Mouse (Mus musculus) heart, postnatal 36 days (tissue): ENCODE measurements around the gene Kank1. TPM values are rescaled to one million over a fixed set of nuclear protein-coding genes. Genes with fewer than 3 reads are reported as not detected.

ENCODE experiments used
- DNase-seq, 2 experiments: peaks; one replicate each; pipeline ENCODE4 v3.0.0; 2021 to 2022
- intact Hi-C: fragments of 180-260 bp; cut with DNase I; formaldehyde crosslinking; loops from one replicate; pipeline ENCODE4 v1.15.1; 2025
- total RNA-seq, 2 experiments: library from RNA; stranded (reverse); gene quantifications; 2 replicates each; pipeline ENCODE4 v1.2.3; 2021

Kank1 gene
- total RNA-seq, 2 experiments from 2014 or later, result 38.6 to 44.7 TPM

GRCm38 (mm10) chr19:25357094-25357493 is 120.3 kb downstream of the Kank1 start:
- no peak for DNase-seq
- intact Hi-C loops, result no loop called here

GRCm38 (mm10) chr19:25358486-25359120 is 121.8 kb downstream of the Kank1 start:
- intact Hi-C loops, result no loop called here
- no peak for DNase-seq

DNA sequence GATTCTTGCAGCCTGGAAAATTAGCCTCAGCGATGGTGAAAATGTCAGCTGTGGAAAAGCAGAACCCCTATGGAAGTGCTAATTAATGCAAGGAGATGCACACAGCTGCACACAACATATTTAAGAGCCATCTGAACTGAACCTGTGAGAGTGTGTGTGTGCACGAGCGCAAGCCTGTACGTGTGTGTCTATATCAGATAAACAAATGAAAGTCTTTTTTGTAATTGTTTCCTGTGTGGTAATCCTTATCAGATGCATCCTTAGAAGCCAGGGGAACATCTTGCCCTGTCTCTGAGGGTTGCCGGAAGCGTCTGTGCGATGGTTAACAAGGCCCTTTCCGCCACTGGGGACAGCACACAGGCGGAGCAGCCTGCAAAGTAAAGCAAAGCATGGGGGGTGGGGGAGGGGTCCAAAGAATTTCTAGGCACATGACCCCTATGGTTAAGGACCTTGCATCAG is 123.8 kb downstream of the Kank1 start:
- intact Hi-C loops, result no loop called here
- DNase-seq, result no peak

GRCm38 (mm10) chr19:25361956-25362355 is 125.2 kb downstream of the Kank1 start:
- intact Hi-C loops, result no loop called here

DNA sequence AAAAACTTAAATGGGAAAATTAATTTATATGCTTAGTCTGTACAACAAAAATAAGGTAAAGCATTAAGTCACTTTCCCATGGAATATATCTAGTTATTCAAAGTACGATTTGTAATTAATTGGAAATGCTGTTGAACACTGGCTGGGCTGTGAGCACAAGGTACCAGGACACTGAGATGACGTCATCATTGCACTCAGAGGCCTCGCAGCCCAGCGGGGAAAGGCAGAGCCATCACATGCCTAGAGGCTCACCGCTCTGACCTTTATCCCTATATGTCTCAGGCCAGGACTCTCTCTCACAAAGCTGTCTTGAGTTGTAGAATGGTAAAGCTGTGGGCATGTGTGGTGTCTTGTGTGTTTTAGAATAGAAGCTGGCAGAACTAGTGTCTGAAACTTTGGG is 128.9 kb downstream of the Kank1 start:
- no peak for DNase-seq
- intact Hi-C loops, result no loop called here

More at GRCm38 (mm10) chr19:25361956-25362355, 125.2 kb downstream of the Kank1 start:
- DNase-seq, result no peak

DNA sequence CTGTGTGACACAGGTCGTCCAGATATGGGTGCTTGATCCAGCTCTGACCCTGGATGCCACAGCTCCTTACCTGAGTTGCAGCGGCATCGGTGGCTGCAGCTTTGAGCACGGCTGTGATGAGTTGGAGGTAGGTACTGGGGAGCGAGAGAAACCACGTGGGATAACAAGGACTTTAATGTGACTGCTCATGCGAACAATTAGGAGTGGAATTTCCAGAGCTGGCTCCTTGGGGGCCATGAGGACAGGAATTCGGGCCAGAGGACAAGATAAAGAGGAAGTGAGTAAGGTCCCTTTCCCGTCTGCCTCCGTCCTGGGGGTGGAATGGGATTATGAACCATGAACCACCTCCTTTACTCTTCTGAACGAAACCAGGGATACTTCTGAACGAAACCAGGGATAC is 129.8 kb downstream of the Kank1 start:
- intact Hi-C loops, result no loop called here
- DNase-seq, result no peak

DNA sequence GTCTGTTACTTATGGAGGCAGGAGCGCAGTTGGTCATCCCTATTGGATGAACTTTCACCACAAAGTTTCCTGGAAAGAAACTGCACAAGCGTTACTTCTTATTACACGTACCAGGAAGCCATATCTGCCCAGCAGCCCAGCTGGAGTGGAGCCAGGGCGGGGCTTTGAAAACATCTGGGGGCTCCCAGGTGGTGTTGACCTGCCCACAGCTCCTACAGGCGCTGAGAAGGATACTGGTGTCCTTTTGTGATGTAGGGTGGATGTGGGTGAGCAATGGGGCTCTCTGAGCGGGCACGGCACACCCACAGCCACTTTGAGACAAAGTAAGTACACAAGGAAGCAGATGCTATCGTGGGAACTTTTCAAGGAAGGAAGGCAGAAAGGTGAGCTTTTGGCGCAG is 133.7 kb downstream of the Kank1 start:
- intact Hi-C loops, result no loop called here
- DNase-seq, result no peak

GRCm38 (mm10) chr19:25372794-25373193 is 136.0 kb downstream of the Kank1 start:
- intact Hi-C loops, result no loop called here
- no peak for DNase-seq

DNA sequence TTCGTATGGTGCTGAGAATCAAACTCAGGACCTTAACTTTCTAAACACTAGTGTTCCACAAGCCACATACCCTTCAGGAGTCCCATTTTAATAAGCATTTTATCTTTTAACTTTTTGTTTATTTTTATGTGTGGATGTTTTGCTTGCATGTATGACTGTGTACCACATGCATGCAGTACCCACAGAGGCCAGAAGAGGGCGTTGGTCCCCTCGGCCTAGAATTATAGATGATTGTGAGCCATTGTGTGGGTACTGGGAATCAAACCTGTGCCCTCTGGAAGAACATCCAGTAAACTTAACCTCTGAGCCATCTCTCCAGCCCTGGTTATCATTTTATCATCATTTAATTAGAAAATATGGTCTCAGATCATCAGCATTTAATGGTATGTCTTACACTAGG is 136.8 kb downstream of the Kank1 start:
- intact Hi-C loops, result no loop called here
- no peak for DNase-seq

- intact Hi-C loops, result no loop called here
- DNase-seq, result no peak
Observed at GRCm38 (mm10) chr19:25374191-25374590, 137.4 kb downstream of the Kank1 start.

DNA sequence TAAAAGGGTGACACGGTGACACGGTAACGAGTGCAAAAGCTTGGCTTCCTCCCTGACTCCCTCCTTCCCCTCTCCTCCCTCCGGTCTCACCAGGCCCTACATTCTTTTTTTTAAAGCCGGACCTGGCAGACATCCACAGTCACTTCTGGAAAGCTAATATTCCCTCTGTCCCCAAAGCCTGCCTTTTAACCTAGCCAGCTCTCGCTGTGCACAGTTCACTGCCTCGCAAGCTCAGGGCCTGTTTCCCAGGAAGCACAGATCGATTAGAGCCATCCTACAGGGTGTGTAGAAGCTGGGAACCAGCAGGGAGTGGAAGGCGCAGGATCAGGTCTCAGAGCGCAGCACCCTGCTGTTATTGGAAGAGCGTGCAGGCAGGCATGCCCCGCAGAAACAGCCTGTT is 138.2 kb downstream of the Kank1 start:
- intact Hi-C loops, result no loop called here
- DNase-seq, result peak; percentile 62 to 69

DNA sequence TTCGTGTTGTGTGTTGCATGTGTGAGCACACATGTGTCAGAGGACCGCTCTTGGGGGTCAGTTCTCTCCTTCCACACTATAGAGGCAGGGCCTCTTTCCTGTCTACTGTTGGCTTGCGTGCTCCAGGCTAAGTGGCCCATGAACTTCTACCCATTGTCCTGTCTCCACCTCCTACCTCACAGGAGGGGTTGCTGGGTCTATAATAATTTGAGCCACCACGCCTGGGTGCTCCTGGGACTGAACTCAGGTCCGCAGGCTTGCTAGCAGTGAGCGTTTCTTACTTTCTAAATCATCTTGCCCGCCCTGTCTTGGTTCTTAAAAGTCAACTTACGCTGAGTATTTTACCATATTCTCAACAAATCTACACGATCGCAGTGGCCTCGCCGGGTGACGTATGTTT is 140.1 kb downstream of the Kank1 start:
- intact Hi-C loops, result no loop called here
- no peak for DNase-seq

DNA sequence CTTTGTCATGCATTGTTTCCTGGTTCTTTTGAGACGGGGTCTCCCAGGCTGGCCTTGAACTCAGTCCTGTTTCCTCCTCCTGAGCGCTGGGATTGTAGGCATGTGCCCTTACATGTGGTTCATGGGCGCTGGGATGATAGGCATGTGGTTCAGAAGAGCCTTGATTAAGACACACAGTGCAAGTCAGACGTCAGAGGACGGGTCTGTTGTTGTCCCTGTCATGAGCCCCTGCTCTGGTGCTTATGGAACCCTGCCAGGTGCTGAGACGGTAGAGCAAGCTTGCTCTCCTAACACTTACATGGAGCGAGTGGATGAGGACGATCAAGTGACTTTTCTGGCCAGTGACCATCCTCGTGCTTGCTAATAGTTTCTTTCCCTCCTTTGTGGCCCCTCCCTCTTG is 143.9 kb downstream of the Kank1 start:
- intact Hi-C loops, result no loop called here
- DNase-seq, result no peak

DNA sequence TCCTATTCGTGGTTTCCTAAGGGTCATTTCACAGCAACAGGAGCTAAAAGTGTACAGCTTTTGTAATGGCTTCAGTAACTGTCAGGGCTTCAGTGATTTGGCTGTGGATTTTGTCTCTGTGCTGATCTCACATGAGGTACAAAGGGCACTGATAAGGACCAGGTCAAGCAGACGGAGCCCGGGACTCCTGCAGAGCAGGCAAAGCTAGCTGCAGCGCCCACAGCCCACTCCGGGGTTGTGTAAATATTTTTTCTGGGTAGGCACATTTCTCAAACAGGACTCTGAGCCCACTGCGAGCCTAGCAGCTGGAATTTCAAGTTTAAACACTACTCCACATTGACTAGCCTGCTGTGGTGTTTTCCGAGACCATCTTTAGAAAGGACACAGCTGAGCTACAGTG is 145.2 kb downstream of the Kank1 start:
- DNase-seq, result no peak
- intact Hi-C loops, result no loop called here

GRCm38 (mm10) chr19:25382494-25382893 is 145.7 kb downstream of the Kank1 start:
- no peak for DNase-seq
- intact Hi-C loops, result no loop called here

GRCm38 (mm10) chr19:25383386-25384146 is 146.8 kb downstream of the Kank1 start:
- peak in 1 of 2 experiments; percentile 31 for DNase-seq

GRCm38 (mm10) chr19:25385981-25386380 is 149.2 kb downstream of the Kank1 start:
- intact Hi-C loops, result no loop called here
- peak in 1 of 2 experiments; percentile 37 for DNase-seq

More at GRCm38 (mm10) chr19:25383386-25384146, 146.8 kb downstream of the Kank1 start:
- intact Hi-C loops, result no loop called here

- intact Hi-C loops, result no loop called here
- DNase-seq, result peak; percentile 45
Observed at GRCm38 (mm10) chr19:25386679-25387470, 150.1 kb downstream of the Kank1 start.

DNA sequence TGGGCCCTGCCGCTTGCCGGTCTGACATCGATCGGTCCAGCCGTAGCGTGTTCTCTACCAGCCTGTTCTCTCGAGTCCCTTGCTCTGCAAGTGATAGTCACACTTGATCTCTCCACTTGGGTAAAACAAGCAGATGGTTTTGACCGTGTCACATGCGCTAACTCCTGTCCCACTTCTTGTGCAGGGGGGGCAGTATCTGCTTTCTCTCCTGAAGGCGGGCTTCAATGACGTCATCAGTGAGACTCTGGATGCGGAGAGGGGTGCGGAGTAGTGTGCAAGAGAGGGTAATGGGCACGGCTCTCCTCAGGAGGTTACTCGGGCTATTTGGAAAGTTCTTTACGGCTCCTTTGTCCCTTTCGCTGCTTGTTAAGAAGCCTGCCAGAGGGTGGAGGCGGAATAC is 151.1 kb downstream of the Kank1 start:
- DNase-seq, result no peak

DNA sequence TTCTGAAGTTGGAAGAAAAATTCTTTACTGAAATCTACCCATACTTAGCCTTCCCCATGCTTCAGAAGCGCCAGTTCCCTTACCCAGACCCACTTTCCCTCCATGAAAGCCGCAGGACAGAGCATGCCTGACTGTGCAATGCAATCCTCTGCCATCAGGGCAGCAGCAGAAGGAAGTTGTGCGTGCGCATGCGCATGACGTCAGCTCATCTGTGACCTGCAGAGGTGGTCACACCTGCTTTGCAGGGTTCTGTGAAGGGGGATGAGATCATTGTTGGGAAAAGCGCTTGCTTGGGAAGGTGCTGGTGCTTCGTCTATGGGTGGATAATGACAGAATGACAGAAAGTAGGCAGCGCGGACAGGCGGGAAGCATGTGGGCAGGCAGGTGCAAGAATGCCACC is 155.4 kb downstream of the Kank1 start:
- intact Hi-C loops, result no loop called here
- DNase-seq, result no peak

More for the DNA sequence above, 151.1 kb downstream of the Kank1 start:
- intact Hi-C loops, result loop anchor here (2.0 kb wide), 1 partner anchor 25 kb away; no protein-coding TSS in a partner anchor

- intact Hi-C loops, result no loop called here
- peak; percentile 56 for DNase-seq
Observed at GRCm38 (mm10) chr19:25395035-25395434, 158.3 kb downstream of the Kank1 start.
